Mouse (Mus musculus): ENCODE data around the gene Cdk9. TPM values are rescaled to one million over a fixed set of nuclear protein-coding genes. Genes with fewer than 3 reads are reported as not detected.

Cdk9 gene
- polyA plus RNA-seq, 1 experiment, result 109 TPM

DNA sequence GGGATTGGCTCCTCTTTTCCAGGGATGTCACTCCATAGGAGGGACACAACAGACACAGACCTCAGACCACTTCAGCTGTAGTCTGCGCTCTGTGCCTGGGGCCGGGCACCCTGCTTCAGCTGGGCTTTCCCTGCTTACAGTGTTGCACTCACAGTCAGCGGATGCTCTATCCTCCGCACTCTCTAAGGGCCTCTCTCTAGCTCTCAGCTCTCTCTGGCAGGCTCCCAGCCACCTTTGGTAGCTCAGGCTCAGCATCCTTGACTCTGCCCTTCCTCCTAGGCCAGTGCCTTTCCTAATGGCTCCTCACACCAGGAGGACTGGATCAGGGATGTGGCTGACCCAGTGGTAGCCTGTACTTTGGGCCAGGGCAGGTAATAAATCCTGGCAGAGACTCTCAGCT lies 19.0 kb upstream of the Cdk9 start:
- Histone ChIP-seq H3K4me1 (ENCODE audit: control insufficient read depth, insufficient read depth, low read length) (peaks cover 2% of the 10 kb centered on the region), H3K4me3 (ENCODE audit: low read depth, low read length) (no peak overlapping the region), H3K9ac (ENCODE audit: low read depth, poor library complexity, severe bottlenecking) (no peak overlapping the region), H3K36me3 (ENCODE audit: control insufficient read depth, insufficient read depth, low read length, poor library complexity, severe bottlenecking) (no peaks in the 10 kb centered on the region), H3K27me3 (ENCODE audit: control insufficient read depth, insufficient read depth, low read length, poor library complexity, severe bottlenecking) (no peaks in the 10 kb centered on the region), H3K27ac (ENCODE audit: insufficient read depth, low read length) (no peak overlapping the region), H3K9me3 (replicated peaks; ENCODE audit: control insufficient read depth, insufficient read depth, low read length, poor library complexity, severe bottlenecking) (no peaks in the 10 kb centered on the region)
- TF ChIP-seq CTCF (IDR thresholded peaks at IDR 0.05; ENCODE audit: low read depth, low read length) (no peak), EP300 (IDR thresholded peaks at IDR 0.05; ENCODE audit: insufficient read depth, low read depth, low read length) (no peak)

GRCm38 (mm10) chr2:32730854-32731253 lies 18.0 kb upstream of the Cdk9 start:
- Histone ChIP-seq H3K4me1 (ENCODE audit: control insufficient read depth, insufficient read depth, low read length) (peaks cover 2% of the 10 kb centered on the region), H3K36me3 (ENCODE audit: control insufficient read depth, insufficient read depth, low read length, poor library complexity, severe bottlenecking) (no peaks in the 10 kb centered on the region), H3K9ac (ENCODE audit: low read depth, poor library complexity, severe bottlenecking) (no peak overlapping the region), H3K9me3 (replicated peaks; ENCODE audit: control insufficient read depth, insufficient read depth, low read length, poor library complexity, severe bottlenecking) (no peaks in the 10 kb centered on the region), H3K27ac (ENCODE audit: insufficient read depth, low read length) (no peak overlapping the region), H3K4me3 (ENCODE audit: low read depth, low read length) (no peak overlapping the region), H3K27me3 (ENCODE audit: control insufficient read depth, insufficient read depth, low read length, poor library complexity, severe bottlenecking) (no peaks in the 10 kb centered on the region)
- TF ChIP-seq EP300 (IDR thresholded peaks at IDR 0.05; ENCODE audit: insufficient read depth, low read depth, low read length) (no peak), CTCF (IDR thresholded peaks at IDR 0.05; ENCODE audit: low read depth, low read length) (no peak), POLR2A (IDR thresholded peaks at IDR 0.05; ENCODE audit: insufficient read depth, low read length) (no peak)

DNA sequence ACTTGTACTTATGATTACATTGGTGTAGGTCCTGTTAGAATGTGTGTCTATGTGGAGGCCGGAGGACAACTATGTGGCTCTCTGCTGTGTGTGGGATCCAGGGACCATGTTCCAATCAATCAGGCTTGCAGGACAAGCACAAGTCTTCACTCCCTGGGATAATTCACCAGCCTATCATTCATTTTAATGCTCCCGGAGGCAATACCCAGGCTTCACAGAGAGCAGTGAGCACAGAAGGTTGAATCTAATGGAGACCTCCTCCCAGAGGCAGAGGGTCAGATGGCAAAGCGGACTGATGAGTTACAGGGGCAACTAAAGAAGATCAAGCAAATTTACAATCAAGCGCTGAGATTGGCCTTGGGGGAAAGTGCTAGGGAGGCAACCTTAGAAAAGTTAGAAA lies 16.7 kb upstream of the Cdk9 start:
- Histone ChIP-seq H3K4me3 (ENCODE audit: low read depth, low read length) (no peak overlapping the region), H3K4me1 (ENCODE audit: control insufficient read depth, insufficient read depth, low read length) (peaks cover 2% of the 10 kb centered on the region), H3K9ac (ENCODE audit: low read depth, poor library complexity, severe bottlenecking) (no peak overlapping the region), H3K27me3 (ENCODE audit: control insufficient read depth, insufficient read depth, low read length, poor library complexity, severe bottlenecking) (no peaks in the 10 kb centered on the region), H3K36me3 (ENCODE audit: control insufficient read depth, insufficient read depth, low read length, poor library complexity, severe bottlenecking) (no peaks in the 10 kb centered on the region), H3K9me3 (replicated peaks; ENCODE audit: control insufficient read depth, insufficient read depth, low read length, poor library complexity, severe bottlenecking) (no peaks in the 10 kb centered on the region), H3K27ac (ENCODE audit: insufficient read depth, low read length) (no peak overlapping the region)
- TF ChIP-seq POLR2A (IDR thresholded peaks at IDR 0.05; ENCODE audit: insufficient read depth, low read length) (no peak), CTCF (IDR thresholded peaks at IDR 0.05; ENCODE audit: low read depth, low read length) (no peak), EP300 (IDR thresholded peaks at IDR 0.05; ENCODE audit: insufficient read depth, low read depth, low read length) (no peak)

GRCm38 (mm10) chr2:32728463-32728862 lies 15.6 kb upstream of the Cdk9 start:
- no peak overlapping the region for H3K27ac ChIP-seq (ENCODE audit: insufficient read depth, low read length)
- H3K4me1 ChIP-seq (ENCODE audit: control insufficient read depth, insufficient read depth, low read length), result peaks cover 2% of the 10 kb centered on the region
- H3K4me3 ChIP-seq (ENCODE audit: low read depth, low read length), result peak overlapping the region; percentile 8; the same call in 1 of the 2 replicates
- H3K9ac ChIP-seq (ENCODE audit: low read depth, poor library complexity, severe bottlenecking), result no peak overlapping the region
- no peaks in the 10 kb centered on the region for H3K27me3 ChIP-seq (ENCODE audit: control insufficient read depth, insufficient read depth, low read length, poor library complexity, severe bottlenecking)
- H3K9me3 ChIP-seq (replicated peaks; ENCODE audit: control insufficient read depth, insufficient read depth, low read length, poor library complexity, severe bottlenecking), result no peaks in the 10 kb centered on the region
- no peaks in the 10 kb centered on the region for H3K36me3 ChIP-seq (ENCODE audit: control insufficient read depth, insufficient read depth, low read length, poor library complexity, severe bottlenecking)
- TF ChIP-seq POLR2A (IDR thresholded peaks at IDR 0.05; ENCODE audit: insufficient read depth, low read length) (no peak), CTCF (IDR thresholded peaks at IDR 0.05; ENCODE audit: low read depth, low read length) (no peak), EP300 (IDR thresholded peaks at IDR 0.05; ENCODE audit: insufficient read depth, low read depth, low read length) (no peak)

DNA sequence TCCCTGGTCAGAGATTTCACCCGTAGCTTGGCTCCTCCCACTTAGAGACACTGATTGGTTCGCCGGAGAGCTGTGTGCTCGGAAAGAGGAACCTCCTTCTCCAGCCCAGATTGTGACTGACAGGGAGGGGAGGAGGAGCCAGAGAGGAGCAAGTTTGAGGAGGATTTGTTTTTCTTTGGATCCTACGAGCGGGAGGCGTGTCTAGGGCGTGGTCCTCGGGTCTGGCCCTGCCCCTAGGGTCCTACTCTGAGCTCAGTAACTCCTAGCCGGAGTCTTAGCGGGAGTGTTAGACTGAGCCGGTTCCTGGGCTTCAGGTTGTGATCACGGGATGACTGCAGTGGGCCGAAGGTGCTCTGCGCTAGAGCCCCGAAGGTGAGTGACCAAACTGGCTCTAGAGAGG lies 14.6 kb upstream of the Cdk9 start:
- H3K27ac ChIP-seq (ENCODE audit: insufficient read depth, low read length), result no peak overlapping the region

GRCm38 (mm10) chr2:32724832-32725790 lies 12.2 kb upstream of the Cdk9 start:
- no peak overlapping the region for H3K27ac ChIP-seq (ENCODE audit: insufficient read depth, low read length)
- TF ChIP-seq CTCF (IDR thresholded peaks at IDR 0.05; ENCODE audit: low read depth, low read length), result no peak
- TF ChIP-seq POLR2A (IDR thresholded peaks at IDR 0.05; ENCODE audit: insufficient read depth, low read length), result no peak
- TF ChIP-seq EP300 (IDR thresholded peaks at IDR 0.05; ENCODE audit: insufficient read depth, low read depth, low read length), result no peak
- no peak overlapping the region for H3K9ac ChIP-seq (ENCODE audit: low read depth, poor library complexity, severe bottlenecking)
- H3K4me1 ChIP-seq (ENCODE audit: control insufficient read depth, insufficient read depth, low read length), result peaks cover 4% of the 10 kb centered on the region
- H3K36me3 ChIP-seq (ENCODE audit: control insufficient read depth, insufficient read depth, low read length, poor library complexity, severe bottlenecking), result no peaks in the 10 kb centered on the region
- no peaks in the 10 kb centered on the region for H3K27me3 ChIP-seq (ENCODE audit: control insufficient read depth, insufficient read depth, low read length, poor library complexity, severe bottlenecking)
- no peak overlapping the region for H3K4me3 ChIP-seq (ENCODE audit: low read depth, low read length)
- no peaks in the 10 kb centered on the region for H3K9me3 ChIP-seq (replicated peaks; ENCODE audit: control insufficient read depth, insufficient read depth, low read length, poor library complexity, severe bottlenecking)

More for the DNA sequence above, 14.6 kb upstream of the Cdk9 start:
- H3K9me3 ChIP-seq (replicated peaks; ENCODE audit: control insufficient read depth, insufficient read depth, low read length, poor library complexity, severe bottlenecking), result no peaks in the 10 kb centered on the region
- TF ChIP-seq EP300 (IDR thresholded peaks at IDR 0.05; ENCODE audit: insufficient read depth, low read depth, low read length) (no peak), POLR2A (IDR thresholded peaks at IDR 0.05; ENCODE audit: insufficient read depth, low read length) (no peak), CTCF (IDR thresholded peaks at IDR 0.05; ENCODE audit: low read depth, low read length) (no peak)
- peak overlapping the region; percentile 44 for H3K4me3 ChIP-seq (ENCODE audit: low read depth, low read length)
- H3K9ac ChIP-seq (ENCODE audit: low read depth, poor library complexity, severe bottlenecking), result no peak overlapping the region
- no peaks in the 10 kb centered on the region for H3K27me3 ChIP-seq (ENCODE audit: control insufficient read depth, insufficient read depth, low read length, poor library complexity, severe bottlenecking)
- H3K4me1 ChIP-seq (ENCODE audit: control insufficient read depth, insufficient read depth, low read length), result peaks cover 2% of the 10 kb centered on the region
- no peaks in the 10 kb centered on the region for H3K36me3 ChIP-seq (ENCODE audit: control insufficient read depth, insufficient read depth, low read length, poor library complexity, severe bottlenecking)

Data from ES-Bruce4 (cell line).